Mouse (Mus musculus): ENCODE data around the gene Slc30a10.
A peak's percentile ranks its signal among the peaks of the same experiment; 100 is the strongest.

Gene Slc30a10

DNA sequence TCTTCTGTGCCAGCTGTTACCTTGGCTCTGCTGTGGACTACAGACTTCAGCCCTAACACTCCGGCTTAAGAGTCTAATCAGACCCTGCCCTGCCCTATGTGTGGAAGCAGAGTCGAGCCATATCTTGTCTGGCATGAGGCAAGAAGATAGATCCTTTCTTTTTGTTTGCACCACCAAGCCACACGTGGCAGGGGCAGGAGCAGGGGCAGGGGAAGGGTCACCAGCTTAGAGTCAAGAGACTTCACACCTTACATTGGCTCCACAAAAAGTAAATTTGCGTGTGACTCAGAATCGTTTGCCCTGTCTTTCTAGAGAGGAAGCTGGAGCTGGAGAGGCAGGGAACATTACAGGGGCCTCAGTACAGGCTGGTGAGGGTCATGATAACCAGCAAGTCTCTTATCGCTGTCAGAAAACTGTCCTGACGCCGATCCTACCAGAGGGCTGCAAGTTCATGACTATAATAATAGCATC is 14.9 kb downstream of the Slc30a10 start:
- no peak for DNase-seq

DNA sequence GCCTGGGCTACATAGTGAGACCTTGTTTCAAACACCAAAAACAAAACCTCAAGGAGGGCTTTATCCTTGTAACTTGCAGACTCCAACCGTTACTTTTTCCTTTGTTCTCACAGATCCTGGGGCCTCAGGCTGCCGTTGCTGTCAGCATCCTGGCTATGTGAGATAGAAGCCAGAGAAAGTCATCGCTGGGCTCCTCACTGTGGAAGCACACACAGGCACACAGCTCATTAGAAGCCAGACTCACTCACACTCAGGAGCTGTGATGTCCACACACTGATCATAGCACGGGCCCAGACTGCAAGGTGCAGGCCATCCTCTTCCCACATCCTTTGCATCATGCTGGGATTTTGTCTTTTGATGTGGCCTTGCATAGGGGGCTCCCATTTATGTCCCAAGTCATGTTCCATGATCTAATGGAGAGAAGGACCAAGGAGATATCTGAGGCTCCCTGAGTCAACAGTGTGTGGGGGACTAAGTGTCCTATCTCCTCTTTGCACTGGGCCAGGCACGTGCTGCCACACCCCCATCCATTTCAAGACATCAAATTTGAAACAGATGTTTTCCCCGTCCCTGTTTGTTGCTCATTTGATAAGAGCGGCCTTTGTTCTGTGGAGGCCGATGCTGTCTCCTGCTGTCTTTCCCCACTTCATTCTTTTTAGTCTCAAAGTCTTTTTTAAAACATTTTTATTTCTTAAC is 17.5 kb downstream of the Slc30a10 start:
- no peak for DNase-seq

DNA sequence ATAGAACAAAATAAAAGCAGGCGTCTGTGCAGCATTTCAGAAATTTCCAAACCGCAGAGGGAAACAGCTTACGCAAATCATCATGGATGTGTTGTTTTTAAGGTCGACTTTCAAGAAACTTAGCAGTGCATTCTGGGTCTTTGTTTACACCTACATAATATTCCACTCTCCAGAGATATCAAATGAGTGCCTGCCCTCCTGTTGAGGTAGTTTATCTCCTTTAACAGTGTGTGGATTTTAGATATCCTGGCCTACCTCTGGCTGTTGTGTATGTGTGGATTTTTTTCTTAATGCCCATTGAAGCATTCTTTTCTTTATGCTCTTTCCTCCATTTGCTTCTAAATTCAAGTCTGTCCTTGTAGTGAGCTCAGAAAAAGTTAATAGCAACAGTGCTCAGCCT is 18.1 kb downstream of the Slc30a10 start:
- no peak for DNase-seq

DNA sequence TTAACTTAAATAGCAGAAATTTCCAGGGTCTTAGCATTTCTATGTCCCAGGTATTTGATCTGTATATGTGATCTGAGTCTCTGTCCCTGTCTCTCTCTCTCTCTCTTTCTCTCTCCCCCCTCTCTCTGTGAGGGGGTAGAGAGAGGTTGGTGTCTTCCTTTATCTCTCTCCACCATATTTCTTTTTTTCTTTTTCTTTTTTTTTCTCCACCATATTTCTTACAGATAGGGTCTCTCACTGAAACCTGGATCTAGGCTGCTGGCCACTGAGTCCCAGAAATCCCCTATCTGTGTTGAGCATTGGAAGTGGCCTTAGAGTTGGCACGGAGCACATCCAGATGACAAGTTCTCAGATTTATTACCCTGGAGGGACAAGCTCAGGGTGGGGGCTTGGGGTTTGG is 18.8 kb downstream of the Slc30a10 start:
- DNase-seq: no peak

DNA sequence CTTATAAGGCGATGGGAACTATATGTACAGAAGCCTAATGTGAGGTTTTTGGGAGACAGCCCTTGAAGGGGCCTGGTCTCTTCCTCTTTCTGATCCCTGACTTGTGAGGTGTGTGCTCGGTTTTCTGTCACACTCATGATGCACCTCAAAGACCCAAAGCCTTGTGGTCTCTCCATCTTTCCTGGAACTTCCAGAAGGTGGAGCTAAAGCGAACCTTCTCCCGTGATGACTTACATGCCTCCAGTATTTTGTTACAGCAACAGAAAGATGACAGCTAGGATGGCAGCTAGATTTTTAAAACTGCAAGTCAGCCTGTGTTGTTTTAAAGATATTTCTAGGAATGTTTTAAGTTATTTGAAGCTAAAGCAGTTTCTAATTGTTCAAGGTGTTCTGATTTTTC is 25.2 kb downstream of the Slc30a10 start:
- DNase-seq: no peak

DNA sequence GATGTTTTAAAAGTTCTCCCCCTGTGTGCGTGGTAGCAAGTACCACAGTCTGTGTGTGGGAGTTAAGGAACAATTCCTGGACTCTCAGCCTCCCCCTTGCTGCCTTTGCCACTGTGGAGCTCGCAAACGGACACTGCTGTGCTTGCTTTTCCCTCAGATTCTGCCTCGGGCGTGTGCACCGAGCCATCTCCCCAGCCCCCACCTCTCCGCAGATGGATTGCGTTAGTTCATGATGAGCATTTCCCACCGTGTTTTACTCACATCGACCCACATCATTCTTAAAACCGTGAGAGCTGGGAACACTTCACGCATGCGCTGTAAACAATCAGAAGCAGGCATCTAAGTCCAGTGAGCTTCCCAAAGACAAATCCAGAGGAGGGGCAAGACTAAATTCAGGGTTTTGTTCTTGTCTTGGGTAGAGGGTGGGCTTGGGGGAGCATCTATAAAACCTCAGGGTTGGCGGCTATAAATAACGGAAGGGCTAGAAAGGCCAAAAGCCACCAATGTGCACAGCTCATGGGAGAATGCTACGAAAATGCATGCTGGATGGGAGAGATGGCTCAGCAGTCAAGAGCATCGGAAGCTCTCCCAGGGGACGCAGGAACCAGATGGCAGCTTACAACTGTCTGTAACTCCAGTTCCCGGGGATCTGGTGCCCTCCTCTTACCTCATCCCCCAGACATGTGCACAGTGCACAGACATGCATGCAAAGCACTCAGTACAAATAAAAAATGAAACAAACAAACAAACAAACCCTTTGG is 27.5 kb downstream of the Slc30a10 start:
- peak; percentile 37 to 43 for DNase-seq

DNA sequence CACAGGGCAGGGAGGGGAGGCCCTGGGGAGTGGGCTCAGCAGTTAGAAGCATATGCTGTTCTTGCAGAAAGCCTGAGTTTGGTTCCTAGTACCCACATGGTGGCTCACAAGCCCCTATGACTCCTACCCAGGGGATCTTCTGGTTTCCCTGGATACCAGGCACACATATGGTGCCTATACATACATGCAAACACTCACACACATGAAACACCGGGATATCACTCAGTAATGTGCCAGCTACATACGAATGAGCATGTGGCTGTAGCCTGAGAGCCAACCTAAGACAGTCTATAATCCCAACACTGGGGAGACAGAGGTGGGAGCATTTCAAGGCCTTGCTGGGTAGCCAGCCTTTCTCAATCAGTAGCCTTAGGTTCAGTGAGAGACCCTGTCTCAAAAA is 28.1 kb downstream of the Slc30a10 start:
- no peak for DNase-seq

DNA sequence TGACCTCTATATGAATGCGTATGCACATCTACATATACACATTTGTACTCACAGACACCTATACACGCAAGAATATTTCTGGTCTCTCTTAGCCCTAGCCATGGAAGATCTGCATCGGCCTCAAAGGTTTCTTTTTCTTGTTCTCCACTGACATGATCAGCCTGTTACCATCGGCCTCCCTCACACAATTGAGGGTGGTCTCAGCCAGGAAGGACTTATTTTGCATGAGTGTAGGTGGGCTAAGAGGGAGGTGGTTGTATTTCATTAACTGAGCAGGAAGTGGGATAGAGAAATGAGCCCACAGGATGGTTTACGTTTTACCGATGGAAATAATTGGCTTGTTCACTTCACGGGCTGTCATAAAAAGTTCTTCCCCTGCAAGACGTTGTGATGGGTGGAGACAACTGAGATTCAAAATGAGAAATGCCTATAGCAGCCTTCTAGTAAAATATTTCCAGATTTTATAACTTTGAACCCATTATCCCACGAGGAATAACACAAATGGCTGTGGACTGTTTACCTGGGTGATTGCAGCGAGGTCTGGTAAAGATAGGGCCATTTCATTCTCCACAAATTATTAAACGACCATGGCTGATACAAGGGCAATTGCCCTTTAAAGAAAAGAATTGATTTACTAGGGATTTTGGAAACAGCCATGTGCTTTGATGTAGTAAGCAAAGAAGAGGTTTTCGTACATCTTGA is 28.9 kb downstream of the Slc30a10 start:
- DNase-seq: no peak

DNA sequence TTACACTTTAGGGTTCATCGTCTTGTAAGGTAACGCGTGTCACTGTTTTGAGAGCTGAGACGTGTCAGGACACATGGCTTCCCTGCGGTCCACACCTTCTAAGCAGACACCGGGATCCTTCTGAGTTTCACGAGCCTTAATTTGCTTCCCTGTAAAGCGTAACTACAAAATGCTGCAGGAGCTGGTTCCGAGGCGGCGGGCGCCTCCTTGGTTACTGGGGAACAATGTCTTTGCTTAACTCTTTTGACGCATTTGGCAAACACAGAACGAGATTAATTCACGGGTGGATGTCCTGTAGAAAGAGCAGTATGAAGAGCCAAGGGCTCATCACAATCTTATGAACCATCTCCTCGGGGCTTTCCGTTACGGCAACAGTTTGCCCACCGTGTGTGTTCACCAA is 29.6 kb downstream of the Slc30a10 start:
- DNase-seq: no peak

DNA sequence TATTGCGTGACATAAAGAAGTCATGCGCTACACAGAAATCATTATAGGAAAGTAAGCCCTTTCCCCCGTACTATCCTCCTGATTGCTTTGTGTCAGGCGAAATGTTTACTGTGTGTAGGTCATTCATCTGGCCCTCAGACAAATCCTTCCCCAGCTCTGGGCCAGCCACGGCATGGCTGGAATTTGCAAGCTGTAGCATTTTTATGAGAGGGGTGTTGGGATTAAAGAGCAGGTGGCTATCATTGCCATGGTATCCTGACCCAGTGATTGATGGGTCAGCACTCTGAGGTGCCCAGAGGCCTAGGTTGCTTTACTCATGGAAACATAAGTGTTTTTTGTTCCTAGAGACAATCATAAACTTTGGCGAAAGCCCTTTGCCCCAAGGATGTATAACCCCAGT is 35.2 kb downstream of the Slc30a10 start:
- no peak for DNase-seq

DNA sequence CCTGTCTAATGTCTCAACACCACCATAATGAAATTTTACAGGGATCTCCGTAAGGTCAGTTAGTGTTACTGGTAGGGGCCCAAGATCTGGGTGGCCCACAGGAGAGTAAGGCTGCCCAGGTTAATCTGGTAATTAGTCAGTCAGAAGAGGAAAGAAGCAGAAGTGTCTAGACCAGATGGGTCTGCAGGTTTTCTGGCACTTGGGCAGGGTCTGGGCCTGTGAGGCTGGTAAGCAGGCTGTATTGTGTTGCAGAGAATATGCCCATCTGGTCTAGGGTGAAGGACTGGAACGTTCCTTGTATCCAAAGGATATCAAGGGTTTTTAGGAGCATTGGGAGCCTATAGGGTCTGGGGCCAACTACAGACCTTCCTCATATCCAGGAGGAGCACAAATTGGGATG is 36.0 kb downstream of the Slc30a10 start:
- DNase-seq: no peak

DNA sequence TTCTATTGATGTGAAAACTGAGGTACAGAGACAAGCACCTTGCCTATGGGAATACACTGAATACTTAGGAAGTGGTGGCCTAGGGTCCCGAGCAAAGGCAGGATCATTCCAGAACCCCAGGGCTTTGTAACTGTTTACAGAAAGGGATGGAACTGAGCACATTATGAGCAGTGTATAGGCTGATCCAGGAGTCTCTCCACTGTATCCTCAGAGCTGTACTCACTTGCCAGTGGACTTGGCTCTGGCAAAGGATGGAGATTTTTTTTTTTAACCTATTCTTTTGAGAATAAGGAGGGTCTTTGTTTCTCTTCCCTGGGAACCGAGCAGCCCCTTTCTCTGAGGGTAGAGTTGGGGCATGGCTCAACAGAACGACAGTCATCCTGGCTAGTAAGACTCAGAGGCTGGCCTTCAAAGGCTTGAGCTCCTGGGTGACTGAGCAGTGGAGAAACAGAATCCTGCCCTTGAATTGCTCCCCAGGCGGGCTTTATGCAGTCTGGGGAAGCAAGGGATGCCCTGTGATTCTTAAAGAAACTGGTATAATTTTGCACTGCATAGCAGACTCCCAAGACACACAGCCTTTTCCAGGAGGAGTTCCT is 38.9 kb downstream of the Slc30a10 start:
- DNase-seq: no peak

DNA sequence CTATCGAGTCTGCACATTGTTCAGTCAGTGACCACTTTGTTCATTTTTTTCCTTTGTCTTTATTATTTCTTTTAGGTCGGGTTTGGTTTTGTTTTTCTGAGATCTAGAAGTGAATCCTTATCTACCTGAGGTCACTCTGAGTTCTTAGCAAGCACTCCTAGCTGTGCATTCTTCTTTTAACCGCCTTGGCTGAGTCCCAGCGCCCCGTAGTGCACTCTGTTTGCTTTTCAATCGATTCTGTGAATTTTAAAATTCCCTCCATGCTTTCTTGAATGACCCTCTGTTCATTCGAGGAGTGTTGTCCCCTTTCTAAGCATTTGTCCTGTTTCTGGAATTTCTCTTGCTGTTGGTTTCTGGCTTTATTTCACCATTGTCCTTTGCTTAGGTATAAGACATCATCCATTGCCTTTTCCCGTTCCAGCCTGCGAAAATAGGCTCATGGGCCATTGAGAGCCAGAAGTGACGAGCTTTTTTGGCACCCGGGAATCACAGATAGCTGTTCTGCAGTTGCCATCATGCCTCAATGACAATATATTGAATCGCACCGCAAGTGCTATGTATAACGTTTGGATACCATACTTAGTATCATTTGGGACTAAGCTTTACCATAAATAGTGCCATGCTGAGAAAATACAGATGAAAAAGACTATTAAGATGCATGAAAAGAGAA is 42.3 kb downstream of the Slc30a10 start:
- peak in 1 of 2 experiments; percentile 12 for DNase-seq

DNA sequence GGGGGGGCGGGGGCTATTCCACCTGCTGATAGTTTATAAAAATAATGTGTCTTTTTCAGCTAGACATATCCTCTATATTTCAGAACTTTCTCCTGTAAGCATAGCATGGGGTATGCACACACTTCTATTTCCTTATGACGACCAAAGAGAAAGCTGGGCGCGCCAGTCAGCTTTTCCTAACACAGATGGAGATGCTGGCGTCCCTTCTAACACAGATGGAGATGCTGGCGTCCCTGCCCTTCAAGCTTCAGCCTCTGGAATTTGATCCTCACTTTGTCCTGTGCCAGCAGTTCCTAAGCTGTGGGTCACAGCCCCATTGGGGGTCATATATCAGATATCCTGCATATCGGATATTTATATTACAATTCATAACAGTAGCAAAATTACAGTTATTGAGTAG is 46.0 kb downstream of the Slc30a10 start:
- no peak for DNase-seq

DNA sequence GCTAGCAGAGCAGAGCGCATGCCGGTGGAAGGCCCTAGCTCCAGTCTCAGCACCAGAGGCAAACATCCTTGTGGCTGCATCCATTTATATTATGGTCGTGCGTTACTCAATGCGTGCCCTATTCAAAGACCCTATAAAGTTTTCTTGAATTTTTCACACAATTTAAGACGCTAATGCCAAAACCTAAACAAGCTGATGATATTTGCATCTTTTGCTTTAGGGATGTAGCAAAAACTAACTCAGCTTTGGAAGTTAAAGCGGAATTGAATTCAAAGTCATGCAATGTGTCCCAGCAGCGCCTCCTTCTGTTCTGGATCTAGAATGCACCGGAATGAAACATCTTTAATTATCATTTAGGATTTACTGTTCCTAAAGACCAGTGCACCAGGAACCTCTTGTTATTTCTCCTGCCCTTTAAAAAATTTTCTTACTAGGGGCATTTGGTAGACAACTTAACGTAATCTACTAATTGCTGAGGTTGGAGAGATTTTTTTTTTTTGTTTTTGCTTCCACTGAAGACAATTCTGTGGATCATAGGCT is 47.2 kb downstream of the Slc30a10 start:
- DNase-seq: peak; percentile 23 to 66

DNA sequence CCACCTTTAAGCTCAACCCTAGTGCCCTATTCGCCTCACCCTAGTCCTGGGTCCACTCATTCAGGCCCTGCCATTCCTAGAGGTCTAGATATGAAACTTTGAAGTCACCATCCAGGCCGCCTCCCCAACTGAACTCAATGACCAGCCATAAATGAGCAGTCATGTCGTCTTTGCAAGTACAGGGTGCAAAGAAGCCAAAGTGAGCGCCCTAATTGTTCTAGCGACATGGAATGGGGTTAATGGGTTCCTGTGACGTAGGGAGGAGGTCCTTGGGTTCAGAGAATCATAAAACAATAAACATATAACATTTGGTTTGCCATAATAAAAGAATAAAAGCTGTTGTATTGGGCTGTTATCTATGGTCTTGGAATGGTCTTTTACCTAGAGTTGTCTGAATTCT is 47.9 kb downstream of the Slc30a10 start:
- no peak for DNase-seq

DNA sequence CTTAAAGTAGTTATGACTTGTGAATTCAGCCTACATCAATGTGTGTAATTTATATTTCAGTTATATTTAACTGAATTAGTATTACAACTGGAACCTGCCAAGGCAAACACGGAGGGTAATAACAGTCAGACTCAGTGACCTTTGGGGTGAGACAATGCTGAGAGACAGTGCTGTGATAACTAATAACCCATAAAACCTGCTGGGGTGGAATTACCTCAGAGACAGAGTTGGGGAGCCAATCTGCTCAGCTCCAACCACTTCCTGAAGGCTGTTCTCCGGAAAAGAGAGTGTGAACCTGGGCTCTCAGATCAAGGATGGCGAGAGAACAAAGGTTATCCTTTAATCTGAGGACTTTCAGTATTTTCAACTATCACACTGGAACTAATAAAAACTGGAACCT is 54.4 kb downstream of the Slc30a10 start:
- DNase-seq: no peak

DNA sequence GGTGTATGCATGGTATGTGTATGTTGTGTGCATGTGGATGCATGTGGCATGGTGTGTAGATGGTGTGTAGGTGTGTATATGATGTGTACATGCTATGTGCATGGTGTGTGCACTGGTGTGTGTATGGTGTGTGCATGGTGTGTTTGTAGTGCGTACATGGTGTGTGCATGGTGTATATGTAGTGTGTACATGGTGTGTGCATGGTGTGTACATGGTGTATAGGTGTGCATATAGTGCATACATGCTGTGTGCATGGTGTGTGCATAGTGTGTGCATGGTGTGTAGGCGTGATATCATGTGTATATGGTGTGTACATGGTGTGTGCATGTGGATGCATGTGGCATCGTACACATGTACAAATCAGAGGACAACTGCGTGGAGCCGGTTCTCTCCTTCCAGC is 56.7 kb downstream of the Slc30a10 start:
- no peak for DNase-seq

DNA sequence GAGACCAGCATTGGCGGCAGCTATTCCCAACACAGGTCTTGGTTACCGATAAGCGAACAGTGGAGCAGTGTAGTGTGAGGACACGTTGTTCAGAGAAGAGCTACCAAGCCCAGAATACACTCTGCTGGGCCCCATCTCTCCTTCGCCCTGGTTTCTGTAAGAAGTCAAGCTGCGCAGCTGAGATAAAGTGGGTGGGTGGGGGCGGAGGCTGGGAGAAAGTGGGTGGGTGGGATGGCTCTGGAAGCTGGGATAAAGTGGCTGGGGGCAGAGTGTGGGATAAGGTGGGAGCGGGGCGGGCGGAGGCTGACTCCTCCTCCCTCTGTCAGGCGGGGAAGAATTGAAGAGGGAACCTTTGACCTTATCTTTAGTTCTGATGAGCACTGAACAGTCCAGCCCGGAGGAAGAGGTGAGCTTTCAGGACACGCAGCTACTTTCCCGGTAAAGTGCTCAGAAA is 60.9 kb downstream of the Slc30a10 start:
- DNase-seq: no peak

DNA sequence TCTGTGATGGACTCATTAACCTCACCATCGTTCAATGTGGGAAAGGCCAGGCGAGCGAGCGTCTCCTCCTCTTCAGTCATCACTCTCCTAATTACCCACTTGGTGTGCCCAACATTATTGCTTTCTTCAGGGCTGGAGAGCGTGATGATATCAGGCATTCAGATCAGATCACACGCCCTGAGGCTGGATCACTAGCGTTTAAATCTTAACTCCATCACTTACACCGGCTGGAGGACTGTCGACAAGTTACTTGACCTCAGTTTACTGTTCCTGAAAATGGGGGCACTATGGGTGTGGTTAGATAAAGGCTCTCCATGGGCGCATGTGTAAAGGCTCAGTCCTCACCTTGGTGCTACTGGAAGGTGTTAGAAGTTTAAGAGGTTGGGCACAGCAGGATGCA is 61.4 kb downstream of the Slc30a10 start:
- no peak for DNase-seq

DNA sequence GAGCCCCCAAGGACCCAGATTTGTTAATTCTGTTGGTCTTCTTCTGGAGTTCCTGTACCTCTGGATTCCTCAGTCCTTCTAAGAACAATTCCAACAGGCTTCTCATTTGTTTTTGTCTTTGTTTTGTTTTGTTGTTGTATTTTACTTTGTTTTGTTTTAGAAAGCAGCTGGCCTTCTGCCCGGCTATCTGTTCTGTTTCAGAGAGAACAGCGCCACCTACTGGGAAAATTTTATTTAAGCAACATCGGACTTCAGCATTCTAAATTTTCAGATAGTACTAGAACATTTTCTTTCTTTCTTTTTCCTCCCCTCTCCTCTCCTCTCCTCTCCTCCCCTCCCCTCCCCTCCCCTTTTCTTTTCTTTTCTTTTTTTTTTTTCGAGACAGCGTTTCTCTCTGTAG is 62.9 kb downstream of the Slc30a10 start:
- DNase-seq: peak; percentile 14 to 55
